Mouse (Mus musculus): Measurements from ENCODE around the gene Babam2. TPM values are rescaled to one million over a fixed set of nuclear protein-coding genes. Genes with fewer than 3 reads are reported as not detected.

The Babam2 gene
- total and polyA plus RNA-seq, 2 experiments from 2014 or later, result 39.1 to 51.3 TPM

DNA sequence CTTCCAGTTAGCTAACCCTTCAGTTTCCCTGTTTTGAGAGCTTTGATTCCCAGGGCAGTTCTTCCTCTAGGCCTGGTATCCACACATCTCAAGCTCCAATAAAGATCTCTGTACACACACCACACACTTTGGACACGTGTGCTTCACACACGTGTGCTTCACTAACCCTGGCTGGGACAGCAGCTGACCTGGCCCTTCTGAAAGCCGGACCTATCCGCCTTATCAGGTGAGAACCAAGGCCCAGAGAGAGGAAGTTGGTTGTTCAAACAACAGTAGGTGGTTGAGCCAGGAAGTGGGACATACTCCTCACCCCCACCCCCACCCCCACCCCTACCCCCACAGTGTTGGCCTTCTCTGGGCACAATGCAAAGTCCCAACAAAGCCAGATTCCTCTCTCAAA, 413.2 kb downstream of the Babam2 start:
- 79% methylated on average over 4 of the region's 4 CpGs for WGBS
- H3K4me2 ChIP-seq (ENCODE audit: low read depth, low read length), result no peak overlapping the region
- no peaks in the 10 kb centered on the region for H3K36me3 ChIP-seq (replicated peaks; ENCODE audit: control insufficient read depth, insufficient read depth, low read length)
- no peaks in the 10 kb centered on the region for H3K4me1 ChIP-seq (ENCODE audit: control insufficient read depth, insufficient read depth)
- no peak overlapping the region for H3K9ac ChIP-seq (replicated peaks; ENCODE audit: low read depth, low read length)
- no peak overlapping the region for H3K27ac ChIP-seq (ENCODE audit: low read depth)
- DNase-seq (ENCODE audit: low spot score), result no peak
- no peaks in the 10 kb centered on the region for H3K9me3 ChIP-seq (replicated peaks; ENCODE audit: control insufficient read depth, low read length)
- no peak for ATAC-seq (ENCODE audit: insufficient read depth, low read depth)
- H3K4me3 ChIP-seq (ENCODE audit: low read depth, low read length), result no peak overlapping the region
- H3K27me3 ChIP-seq (ENCODE audit: control insufficient read depth, insufficient read depth, low read length), result no peaks in the 10 kb centered on the region
- TF ChIP-seq CTCF (IDR thresholded peaks at IDR 0.05; ENCODE audit: low read depth) (no peak), EP300 (IDR thresholded peaks at IDR 0.05; ENCODE audit: low read depth) (no peak)

GRCm38 (mm10) chr5:32112206-32112916, 414.9 kb downstream of the Babam2 start:
- WGBS, result 78% methylated on average over 7 of the region's 7 CpGs

GRCm38 (mm10) chr5:32120901-32121376, 423.5 kb downstream of the Babam2 start:
- TF ChIP-seq EP300 (IDR thresholded peaks at IDR 0.05; ENCODE audit: low read depth) (no peak), CTCF (IDR thresholded peaks at IDR 0.05; ENCODE audit: low read depth) (no peak)
- Histone ChIP-seq H3K4me1 (ENCODE audit: control insufficient read depth, insufficient read depth) (no peaks in the 10 kb centered on the region), H3K27ac (ENCODE audit: low read depth) (no peak overlapping the region), H3K27me3 (ENCODE audit: control insufficient read depth, insufficient read depth, low read length) (no peaks in the 10 kb centered on the region), H3K9ac (replicated peaks; ENCODE audit: low read depth, low read length) (no peak overlapping the region), H3K4me2 (ENCODE audit: low read depth, low read length) (no peak overlapping the region), H3K36me3 (replicated peaks; ENCODE audit: control insufficient read depth, insufficient read depth, low read length) (no peaks in the 10 kb centered on the region), H3K4me3 (ENCODE audit: low read depth, low read length) (no peak overlapping the region), H3K9me3 (replicated peaks; ENCODE audit: control insufficient read depth, low read length) (no peaks in the 10 kb centered on the region)
- 56% methylated on average over 11 of the region's 11 CpGs for WGBS
- DNase-seq (ENCODE audit: low spot score) (no peak), ATAC-seq (ENCODE audit: insufficient read depth, low read depth) (no peak)

More at GRCm38 (mm10) chr5:32112206-32112916, 414.9 kb downstream of the Babam2 start:
- H3K9me3 ChIP-seq (replicated peaks; ENCODE audit: control insufficient read depth, low read length), result no peaks in the 10 kb centered on the region
- H3K9ac ChIP-seq (replicated peaks; ENCODE audit: low read depth, low read length), result no peak overlapping the region
- no peak overlapping the region for H3K27ac ChIP-seq (ENCODE audit: low read depth)
- no peaks in the 10 kb centered on the region for H3K36me3 ChIP-seq (replicated peaks; ENCODE audit: control insufficient read depth, insufficient read depth, low read length)
- TF ChIP-seq EP300 (IDR thresholded peaks at IDR 0.05; ENCODE audit: low read depth) (no peak), CTCF (IDR thresholded peaks at IDR 0.05; ENCODE audit: low read depth) (no peak)
- H3K4me1 ChIP-seq (ENCODE audit: control insufficient read depth, insufficient read depth), result no peaks in the 10 kb centered on the region
- H3K27me3 ChIP-seq (ENCODE audit: control insufficient read depth, insufficient read depth, low read length), result no peaks in the 10 kb centered on the region
- DNase-seq (ENCODE audit: low spot score) (no peak), ATAC-seq (ENCODE audit: insufficient read depth, low read depth) (no peak)
- no peak overlapping the region for H3K4me3 ChIP-seq (ENCODE audit: low read depth, low read length)
- no peak overlapping the region for H3K4me2 ChIP-seq (ENCODE audit: low read depth, low read length)

DNA sequence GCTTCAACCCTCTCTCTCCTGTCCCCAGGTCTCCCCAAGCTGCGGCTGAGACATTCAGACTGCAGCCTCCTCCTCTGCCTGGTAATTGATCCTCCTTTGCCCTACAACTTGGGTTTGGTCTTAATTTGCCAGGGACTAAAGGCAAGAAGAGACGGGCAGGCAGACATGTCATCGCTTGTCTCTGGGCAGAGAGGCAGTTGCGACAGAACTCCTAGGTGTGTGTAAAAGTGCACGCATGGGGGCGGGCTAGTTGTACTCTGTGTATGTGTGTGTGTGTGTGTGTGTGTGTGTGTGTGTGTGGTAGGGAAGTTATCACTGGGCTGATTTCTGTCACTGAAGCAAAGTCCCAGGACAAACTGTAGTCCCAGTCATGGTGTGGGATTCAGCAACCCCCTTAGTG, 424.5 kb downstream of the Babam2 start:
- Histone ChIP-seq H3K27ac (ENCODE audit: low read depth) (no peak overlapping the region), H3K36me3 (replicated peaks; ENCODE audit: control insufficient read depth, insufficient read depth, low read length) (no peaks in the 10 kb centered on the region), H3K27me3 (ENCODE audit: control insufficient read depth, insufficient read depth, low read length) (no peaks in the 10 kb centered on the region), H3K9ac (replicated peaks; ENCODE audit: low read depth, low read length) (no peak overlapping the region), H3K9me3 (replicated peaks; ENCODE audit: control insufficient read depth, low read length) (no peaks in the 10 kb centered on the region), H3K4me3 (ENCODE audit: low read depth, low read length) (no peak overlapping the region), H3K4me1 (ENCODE audit: control insufficient read depth, insufficient read depth) (no peaks in the 10 kb centered on the region), H3K4me2 (ENCODE audit: low read depth, low read length) (no peak overlapping the region)
- 84% methylated on average over 6 of the region's 6 CpGs for WGBS
- TF ChIP-seq CTCF (IDR thresholded peaks at IDR 0.05; ENCODE audit: low read depth), result no peak
- TF ChIP-seq EP300 (IDR thresholded peaks at IDR 0.05; ENCODE audit: low read depth), result no peak
- ATAC-seq (ENCODE audit: insufficient read depth, low read depth), result no peak
- DNase-seq (ENCODE audit: low spot score), result no peak

DNA sequence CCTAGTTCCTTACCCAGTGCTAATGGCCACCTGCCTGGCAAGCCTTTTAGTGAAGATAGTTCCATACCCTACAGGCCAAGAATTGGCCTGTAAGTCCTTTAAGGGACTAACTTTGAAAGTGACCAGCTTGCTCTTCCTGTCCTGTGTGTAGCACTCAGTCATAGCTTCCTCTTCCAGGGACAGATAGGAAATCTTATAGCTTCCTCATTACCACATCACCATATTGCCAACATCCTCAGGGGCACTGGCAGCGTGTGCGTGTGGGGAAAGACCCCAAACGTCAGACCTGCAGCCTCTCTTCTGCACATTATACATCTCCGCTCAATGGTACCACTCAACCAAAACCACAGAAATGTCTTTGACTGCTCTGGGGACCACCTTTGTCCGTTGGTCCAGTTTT, 424.9 kb downstream of the Babam2 start:
- DNase-seq (ENCODE audit: low spot score) (no peak), ATAC-seq (ENCODE audit: insufficient read depth, low read depth) (no peak)
- H3K27me3 ChIP-seq (ENCODE audit: control insufficient read depth, insufficient read depth, low read length), result no peaks in the 10 kb centered on the region
- TF ChIP-seq CTCF (IDR thresholded peaks at IDR 0.05; ENCODE audit: low read depth), result no peak
- TF ChIP-seq EP300 (IDR thresholded peaks at IDR 0.05; ENCODE audit: low read depth), result no peak
- no peaks in the 10 kb centered on the region for H3K9me3 ChIP-seq (replicated peaks; ENCODE audit: control insufficient read depth, low read length)
- H3K9ac ChIP-seq (replicated peaks; ENCODE audit: low read depth, low read length), result no peak overlapping the region
- no peak overlapping the region for H3K27ac ChIP-seq (ENCODE audit: low read depth)
- H3K36me3 ChIP-seq (replicated peaks; ENCODE audit: control insufficient read depth, insufficient read depth, low read length), result no peaks in the 10 kb centered on the region
- H3K4me2 ChIP-seq (ENCODE audit: low read depth, low read length), result no peak overlapping the region
- H3K4me3 ChIP-seq (ENCODE audit: low read depth, low read length), result no peak overlapping the region
- H3K4me1 ChIP-seq (ENCODE audit: control insufficient read depth, insufficient read depth), result no peaks in the 10 kb centered on the region
- WGBS, result 69% methylated on average over 5 of the region's 5 CpGs

DNA sequence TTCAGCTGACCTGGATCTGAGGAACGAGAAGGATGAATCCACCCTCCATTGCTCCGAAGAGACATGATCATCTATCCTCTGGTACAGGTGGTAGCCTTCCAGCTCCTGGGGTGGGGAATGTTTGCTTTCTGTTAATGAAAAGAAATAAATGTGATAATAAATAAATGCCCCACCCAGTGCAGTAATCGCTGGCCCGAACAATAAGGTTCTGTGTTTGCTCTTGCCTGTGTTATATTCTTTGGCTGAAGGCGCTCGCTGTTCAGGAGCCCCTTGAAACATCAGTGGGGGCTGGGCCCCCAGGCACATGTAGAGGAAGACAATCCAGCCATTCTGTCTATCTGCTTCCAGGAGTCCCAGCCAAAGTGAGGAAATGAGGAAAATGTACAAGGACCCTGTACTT, 427.5 kb downstream of the Babam2 start:
- H3K27ac ChIP-seq (ENCODE audit: low read depth), result no peak overlapping the region
- no peaks in the 10 kb centered on the region for H3K9me3 ChIP-seq (replicated peaks; ENCODE audit: control insufficient read depth, low read length)
- no peak overlapping the region for H3K4me3 ChIP-seq (ENCODE audit: low read depth, low read length)
- no peaks in the 10 kb centered on the region for H3K36me3 ChIP-seq (replicated peaks; ENCODE audit: control insufficient read depth, insufficient read depth, low read length)
- no peaks in the 10 kb centered on the region for H3K27me3 ChIP-seq (ENCODE audit: control insufficient read depth, insufficient read depth, low read length)
- DNase-seq (ENCODE audit: low spot score) (no peak), ATAC-seq (ENCODE audit: insufficient read depth, low read depth) (no peak)
- H3K9ac ChIP-seq (replicated peaks; ENCODE audit: low read depth, low read length), result no peak overlapping the region
- no peaks in the 10 kb centered on the region for H3K4me1 ChIP-seq (ENCODE audit: control insufficient read depth, insufficient read depth)
- no peak overlapping the region for H3K4me2 ChIP-seq (ENCODE audit: low read depth, low read length)
- TF ChIP-seq CTCF (IDR thresholded peaks at IDR 0.05; ENCODE audit: low read depth) (no peak), EP300 (IDR thresholded peaks at IDR 0.05; ENCODE audit: low read depth) (no peak)
- WGBS, result 80% methylated on average over 6 of the region's 6 CpGs
